8 mouse cellular contexts compared by ENCODE assay signal in the genomic region with DNA sequence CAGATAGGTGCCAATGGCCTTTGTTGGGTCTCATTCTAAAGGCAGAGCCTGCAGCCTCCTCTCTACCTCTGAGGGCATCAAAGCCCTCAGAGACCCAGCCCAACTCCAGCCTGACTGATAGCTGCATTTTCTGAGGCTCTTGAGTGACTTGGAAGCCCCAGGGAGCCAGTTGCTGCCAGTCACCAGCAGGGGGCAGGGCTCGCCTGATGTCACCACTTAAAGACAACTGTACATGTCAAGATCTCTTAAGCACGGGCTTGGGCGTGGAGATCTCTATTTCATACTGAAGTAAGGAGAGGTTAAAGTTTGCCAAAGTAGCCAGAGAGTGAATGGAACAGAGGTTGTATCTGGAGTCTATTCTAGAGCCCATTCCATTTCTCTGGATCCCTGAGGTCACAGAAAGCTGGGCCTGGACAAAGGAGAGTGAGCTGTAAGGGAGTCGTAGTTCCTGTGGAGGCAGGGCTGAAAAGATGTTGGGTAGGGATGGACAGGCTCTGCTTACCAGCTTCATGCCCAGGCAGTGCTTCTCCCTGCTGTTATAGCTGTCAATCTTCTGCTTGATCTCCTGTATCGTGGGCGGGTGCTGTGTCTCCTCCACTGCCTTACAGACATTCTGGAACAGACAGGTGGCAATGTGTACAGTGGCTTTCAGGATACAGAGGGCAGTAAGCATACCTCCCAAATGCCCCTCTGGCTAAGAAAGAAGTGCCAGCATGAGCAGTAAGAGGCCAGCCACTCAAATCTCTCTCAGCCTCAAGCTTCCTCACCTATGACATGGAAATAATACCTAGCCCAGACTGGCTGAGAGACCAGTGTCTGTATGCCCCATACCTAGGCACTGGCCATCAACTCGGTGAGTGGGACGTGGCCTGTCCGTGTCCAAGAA. TPM values are rescaled to one million over a fixed set of nuclear protein-coding genes. Genes with fewer than 3 reads are reported as not detected.
A peak's percentile ranks its signal among the peaks of the same experiment; 100 is the strongest.
DNase-seq lines count a peak whose midpoint lies in the region; ATAC-seq lines count a peak whose summit lies in the region.
"Had no signal": no experiment of that assay in that cellular context is flagged by ENCODE, and none has a peak within 500 bp of the region (broad histone marks: within the 10 kb centered on the region; RNA-seq: fewer than 3 reads in every experiment).

No protein-coding gene starts in this region.

- H3K36me3 ChIP-seq in intestine, embryonic 16.5 days (ENCODE audit: control insufficient read depth, insufficient read depth, low read length), result no peaks in the 10 kb centered on the region
- peaks cover 32% of the 10 kb centered on the region for H3K36me3 ChIP-seq in midbrain, embryonic 13.5 days

- no peak overlapping the region for H3K4me2 ChIP-seq in intestine, embryonic 16.5 days (ENCODE audit: low read depth, low read length)
- no peak overlapping the region for H3K4me2 ChIP-seq in midbrain, embryonic 13.5 days (replicated peaks)
- H3K4me2 ChIP-seq: stomach, embryonic 15.5 days had no signal

- H3K27ac ChIP-seq in intestine, embryonic 16.5 days (ENCODE audit: low read length), result no peak overlapping the region
- no peak overlapping the region for H3K27ac ChIP-seq in midbrain, embryonic 13.5 days

- H3K4me1 ChIP-seq in intestine, embryonic 16.5 days (ENCODE audit: control insufficient read depth, insufficient read depth, low read length), result no peaks in the 10 kb centered on the region
- no peaks in the 10 kb centered on the region for H3K4me1 ChIP-seq in midbrain, embryonic 13.5 days (replicated peaks)

- peak; percentile 63 for ATAC-seq in intestine, embryonic 16.5 days
- ATAC-seq in midbrain, embryonic 13.5 days, result peak; percentile 69

- no peak overlapping the region for H3K9ac ChIP-seq in intestine, embryonic 16.5 days (ENCODE audit: low read depth, low read length)
- no peak overlapping the region for H3K9ac ChIP-seq in midbrain, embryonic 13.5 days (replicated peaks)
- H3K9ac ChIP-seq: stomach, embryonic 15.5 days had no signal

- WGBS in intestine, embryonic 16.5 days, result 64% methylated on average over 9 of the region's 9 CpGs
- WGBS in midbrain, embryonic 13.5 days, result 62% methylated on average over 9 of the region's 9 CpGs

- H3K9me3 ChIP-seq in intestine, embryonic 16.5 days (ENCODE audit: control insufficient read depth, low read length), result no peaks in the 10 kb centered on the region
- no peaks in the 10 kb centered on the region for H3K9me3 ChIP-seq in midbrain, embryonic 13.5 days
- H3K9me3 ChIP-seq: stomach, embryonic 15.5 days had no signal

- DNase-seq in adrenal gland, adult (ENCODE audit: inconsistent age in 2 of 2, low spot score in 1 of 2), result peak; percentile 84 to 95
- peak; percentile 76 to 81 for DNase-seq in cerebellum, postnatal 36 days
- peak; percentile 77 for DNase-seq in gastrocnemius, adult 18-20 months (ENCODE audit: low spot score)
- peak; percentile 66 to 78 for DNase-seq in left cerebral cortex, postnatal 36 days (ENCODE audit: low spot score in 2 of 2)
- peak; percentile 69 for DNase-seq in spleen, adult 12 weeks (ENCODE audit: low spot score)

- no peaks in the 10 kb centered on the region for H3K27me3 ChIP-seq in intestine, embryonic 16.5 days (replicated peaks; ENCODE audit: control insufficient read depth, insufficient read depth, low read length)
- no peaks in the 10 kb centered on the region for H3K27me3 ChIP-seq in midbrain, embryonic 13.5 days
- H3K27me3 ChIP-seq: stomach, embryonic 15.5 days had no signal

- intact Hi-C loops in left cerebral cortex, postnatal 36 days (cut with DNase I), result loop anchor here (2.0 to 5.0 kb wide), 2 partner anchors 65 to 80 kb away; no protein-coding TSS in a partner anchor

- no peak overlapping the region for H3K4me3 ChIP-seq in intestine, embryonic 16.5 days (ENCODE audit: low read length)
- no peak overlapping the region for H3K4me3 ChIP-seq in midbrain, embryonic 13.5 days (replicated peaks)
- H3K4me3 ChIP-seq: stomach, embryonic 15.5 days had no signal

RNA-seq across cellular contexts. Expression of gene Eif2d, which starts 28.9 kb away (rescaled TPM):
- 10 to 100 TPM; 25.8 to 28.9 TPM for total RNA-seq in gastrocnemius, adult 18-20 months (2021)
- polyA plus RNA-seq in intestine, embryonic 16.5 days (2015; fragmentation: Nextera tagmentation; extraction: Ambion mirVana), result 53.8 and 58.0 TPM in 2 replicates
- 10 to 100 TPM; 31.6 to 38.6 TPM for total RNA-seq in left cerebral cortex, postnatal 36 days (2021)
- polyA plus RNA-seq in midbrain, embryonic 13.5 days (2015; fragmentation: Nextera tagmentation; extraction: Ambion mirVana), result 49.3 and 53.8 TPM in 2 replicates

RNA-seq across cellular contexts. Expression of gene Dyrk3, which starts 43.7 kb away (rescaled TPM):
- total RNA-seq in gastrocnemius, adult 18-20 months (2021), result not detected
- 2.3 and 2.4 TPM in 2 replicates for polyA plus RNA-seq in intestine, embryonic 16.5 days (2015; fragmentation: Nextera tagmentation; extraction: Ambion mirVana)
- 10 to 100 TPM in 1 of 2 experiments, 1 to 10 TPM in 1; 8.1 to 14.0 TPM for total RNA-seq in left cerebral cortex, postnatal 36 days (2021)
- polyA plus RNA-seq in midbrain, embryonic 13.5 days (2015; fragmentation: Nextera tagmentation; extraction: Ambion mirVana), result 18.3 and 19.2 TPM in 2 replicates

Comparison
In these comparisons a context has a peak if more than half of its experiments do, and no peak if none do; other contexts are left out.
1. RNA of gene Dyrk3, which starts 43.7 kb away (total RNA-seq): 8.1 to 14.0 TPM in left cerebral cortex, postnatal 36 days; not detected in gastrocnemius, adult 18-20 months; every median in the first group is over 4 times any median in the second.
2. Peak in every context shown above with its lines, with median percentiles within 50 percentile points of each other: DNase-seq.